Mouse (Mus musculus) stomach, embryonic 15.5 days (tissue): ENCODE measurements around the gene Ckap2. TPM values are rescaled to one million over a fixed set of nuclear protein-coding genes. Genes with fewer than 3 reads are reported as not detected.

Experiments
- polyA plus RNA-seq: library from polyadenylated mRNA; unstranded; fragments of >200 nt; fragmentation: Nextera tagmentation; extraction: Ambion mirVana; gene quantifications from 2 replicates; pipeline ENCODE4 v1.2.1, GENCODE M21; 2015

Ckap2 gene
- polyA plus RNA-seq, 1 experiment from 2014 or later, result 42.1 TPM

Other genes starting within 250 kb of the Ckap2 start
- gene Defb35, start 247.5 kb downstream of the Ckap2 start, polyA plus RNA-seq, result not detected in 2 replicates
- gene Defb13, start 239.1 kb downstream of the Ckap2 start, polyA plus RNA-seq, result not detected in 2 replicates
- not detected in 2 replicates for gene Fam90a1a, start 227.1 kb downstream of the Ckap2 start, polyA plus RNA-seq
- not detected in 2 replicates for gene Ccdc70, start 216.0 kb downstream of the Ckap2 start, polyA plus RNA-seq
- 8.4 and 9.5 TPM in 2 replicates for gene Atp7b, start 125.5 kb downstream of the Ckap2 start, polyA plus RNA-seq
- 31.0 and 38.2 TPM in 2 replicates for gene Alg11, start 125.1 kb downstream of the Ckap2 start, polyA plus RNA-seq
- gene Nek5, start 60.8 kb downstream of the Ckap2 start, polyA plus RNA-seq, result 0.27 and 0.39 TPM in 2 replicates
- 4.7 and 5.5 TPM in 2 replicates for gene Nek3, start 19.4 kb downstream of the Ckap2 start, polyA plus RNA-seq
- 41.9 and 44.0 TPM in 2 replicates for gene Vps36, start 7.0 kb upstream of the Ckap2 start, polyA plus RNA-seq
- 9.5 and 10.4 TPM in 2 replicates for gene Thsd1, start 41.5 kb upstream of the Ckap2 start, polyA plus RNA-seq
- gene Tpte, start 97.6 kb upstream of the Ckap2 start, polyA plus RNA-seq, result not detected in 2 replicates
- 34.2 and 40.7 TPM in 2 replicates for gene Slc25a15, start 212.8 kb upstream of the Ckap2 start, polyA plus RNA-seq
- gene Mrps31, start 225.5 kb upstream of the Ckap2 start, polyA plus RNA-seq, result 50.2 and 55.7 TPM in 2 replicates